Mouse (Mus musculus): ENCODE measurements around the gene Slc1a4. TPM values are rescaled to one million over a fixed set of nuclear protein-coding genes. Genes with fewer than 3 reads are reported as not detected.

Slc1a4 gene
- 43.8 and 46.7 TPM in 2 replicates for polyA plus RNA-seq (2015; fragmentation: Nextera tagmentation; extraction: Ambion mirVana)

DNA sequence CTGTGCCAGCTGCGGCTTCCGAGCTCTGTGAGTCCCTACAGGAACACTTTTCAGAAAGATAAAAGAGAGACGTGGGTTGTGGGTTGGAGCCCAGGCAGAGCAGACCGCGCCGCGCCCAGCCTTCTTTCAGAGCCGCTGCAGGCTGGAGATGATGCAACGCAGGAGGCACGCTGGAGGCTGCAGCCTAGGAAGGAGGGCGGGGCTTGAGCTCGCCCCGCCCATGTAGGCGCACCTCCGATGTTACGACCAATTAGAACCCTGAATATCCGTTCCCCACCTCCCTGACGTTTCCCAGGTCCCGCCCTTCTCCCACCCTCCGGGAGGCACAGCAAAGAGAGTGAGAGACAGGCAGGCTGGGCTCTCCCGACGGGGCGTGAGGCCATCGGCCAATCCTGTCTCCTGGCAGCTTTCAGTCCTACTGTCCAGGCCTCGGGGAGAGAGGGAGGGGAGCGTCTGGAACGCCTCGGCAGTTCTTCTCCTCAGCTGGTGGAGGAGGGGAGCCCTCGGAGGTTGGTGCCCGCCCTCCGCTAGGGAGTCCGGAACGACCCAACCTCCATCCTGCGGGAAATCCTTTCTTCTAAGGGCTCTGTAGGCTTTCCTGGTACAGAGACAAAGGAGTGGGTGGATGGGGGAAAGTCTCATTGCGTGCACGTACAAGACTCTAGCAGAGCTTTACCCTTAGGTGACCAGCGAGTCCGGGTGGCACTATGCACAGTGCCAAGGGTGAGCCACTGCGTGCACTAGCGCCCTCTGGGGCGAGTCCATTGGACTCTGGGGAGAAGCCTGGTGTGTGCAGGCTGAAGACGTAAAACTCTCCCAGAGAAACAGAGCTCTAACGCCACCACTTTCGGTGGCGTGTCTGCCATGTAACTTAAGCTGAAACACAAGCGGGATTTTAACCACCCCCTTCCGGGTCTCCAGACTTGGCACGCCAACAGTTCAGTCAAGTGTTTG, at the start of gene Slc1a4:
TSS of gene Slc1a4 (minus strand) at position 153 of the 954 bp plus-strand sequence.
- Histone ChIP-seq H3K4me3 (peak within 1 kb of the TSS; percentile 71), H3K27ac (replicated peaks) (peak within 1 kb of the TSS; percentile 98), H3K9me3 (no peaks in the 10 kb centered on the region), H3K4me2 (replicated peaks) (peak within 1 kb of the TSS; percentile 74), H3K27me3 (no peaks in the 10 kb centered on the region), H3K4me1 (peaks cover 37% of the 10 kb centered on the region), H3K9ac (replicated peaks) (peak within 1 kb of the TSS; percentile 82), H3K36me3 (no peaks in the 10 kb centered on the region)
- under 1% methylated on average over 48 of the region's 48 CpGs for WGBS
- ATAC-seq (replicated peaks), result peak; percentile 99

DNA sequence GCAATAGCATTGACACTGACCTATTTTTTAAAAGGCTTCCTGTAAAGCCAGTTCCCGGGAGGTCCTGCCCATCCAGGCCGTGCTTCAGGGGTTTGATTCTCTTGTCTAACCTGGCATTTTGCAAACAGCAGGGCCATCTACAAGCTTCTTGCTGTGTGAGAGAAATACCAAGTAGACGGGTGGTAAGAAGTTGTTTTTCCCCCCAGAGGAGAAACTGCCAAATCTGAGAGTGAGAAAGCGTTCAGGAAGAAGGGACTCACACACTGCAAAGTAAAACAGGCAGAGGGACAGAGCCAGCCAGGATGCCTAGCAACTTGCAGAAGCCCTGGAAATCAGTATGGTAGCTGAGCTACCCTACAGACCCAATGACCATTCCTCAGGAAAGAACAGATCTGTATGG, 47.6 kb upstream of the Slc1a4 start:
- Histone ChIP-seq H3K27ac (replicated peaks) (no peak overlapping the region), H3K9ac (replicated peaks) (no peak overlapping the region), H3K36me3 (no peaks in the 10 kb centered on the region), H3K4me2 (replicated peaks) (no peak overlapping the region), H3K4me3 (no peak overlapping the region), H3K4me1 (no peaks in the 10 kb centered on the region), H3K9me3 (no peaks in the 10 kb centered on the region), H3K27me3 (no peaks in the 10 kb centered on the region)
- 68% methylated on average over 4 of the region's 4 CpGs for WGBS
- no peak for ATAC-seq (replicated peaks)

DNA sequence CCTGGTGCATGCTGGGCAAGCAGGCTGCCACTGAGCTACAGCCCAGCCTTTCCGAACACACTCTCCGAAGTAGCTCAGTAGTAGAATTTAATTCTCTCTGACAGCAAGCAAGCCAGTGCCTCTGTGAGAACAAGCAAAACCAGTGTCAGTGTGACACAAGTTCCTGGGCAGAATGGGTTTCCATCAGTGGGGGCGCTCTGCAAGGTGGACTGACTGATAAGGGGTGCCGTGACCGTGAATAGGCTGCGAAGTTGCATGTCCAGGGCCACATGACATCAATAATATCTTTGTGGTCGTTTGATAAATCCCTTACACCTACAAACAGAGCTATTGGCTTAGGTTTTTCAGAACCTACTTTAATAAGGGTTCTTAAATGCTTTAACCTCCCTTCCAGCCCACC, 44.1 kb upstream of the Slc1a4 start:
- H3K4me2 ChIP-seq (replicated peaks), result no peak overlapping the region
- H3K4me1 ChIP-seq, result no peaks in the 10 kb centered on the region; the same call in 1 of the 2 replicates
- no peaks in the 10 kb centered on the region for H3K36me3 ChIP-seq
- no peak overlapping the region for H3K9ac ChIP-seq (replicated peaks)
- ATAC-seq (replicated peaks), result no peak
- no peak overlapping the region for H3K4me3 ChIP-seq
- no peak overlapping the region for H3K27ac ChIP-seq (replicated peaks)
- WGBS, result 92% methylated on average over 7 of the region's 7 CpGs
- H3K27me3 ChIP-seq, result no peaks in the 10 kb centered on the region
- H3K9me3 ChIP-seq, result no peaks in the 10 kb centered on the region

DNA sequence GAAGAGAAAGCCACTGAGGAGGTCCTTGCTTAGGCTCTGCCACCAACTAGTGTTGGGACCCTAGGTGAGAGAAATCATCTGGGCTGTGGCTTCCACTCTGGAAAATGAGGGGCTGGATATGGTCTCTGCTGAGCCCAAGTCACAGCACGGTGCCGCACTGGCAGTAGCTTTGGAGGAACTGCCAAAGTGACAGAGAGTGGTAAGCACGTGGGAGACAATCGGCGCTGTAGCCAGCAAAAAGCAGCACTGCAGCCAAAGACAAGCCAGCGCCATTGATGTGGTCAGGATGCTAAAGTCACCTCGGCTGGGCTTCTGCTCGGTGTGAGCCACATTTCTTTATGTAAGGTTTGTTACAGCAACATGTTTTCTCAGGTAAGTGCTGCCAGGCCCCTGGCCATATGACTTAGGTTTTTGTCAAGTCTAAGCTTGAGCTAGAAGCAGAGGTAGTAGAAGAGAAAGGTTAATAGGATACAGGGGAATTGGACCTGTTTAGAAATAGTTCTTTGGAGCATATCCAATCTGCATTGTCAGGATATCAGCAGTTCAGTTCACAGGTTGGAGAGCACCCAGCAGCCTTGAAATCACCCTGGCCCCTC, 40.2 kb upstream of the Slc1a4 start:
- no peak overlapping the region for H3K4me2 ChIP-seq (replicated peaks)
- no peaks in the 10 kb centered on the region for H3K9me3 ChIP-seq
- H3K4me3 ChIP-seq, result no peak overlapping the region
- no peaks in the 10 kb centered on the region for H3K27me3 ChIP-seq
- no peak overlapping the region for H3K9ac ChIP-seq (replicated peaks)
- WGBS, result 81% methylated on average over 8 of the region's 8 CpGs
- no peak overlapping the region for H3K27ac ChIP-seq (replicated peaks)
- H3K4me1 ChIP-seq, result no peaks in the 10 kb centered on the region; the same call in 1 of the 2 replicates
- no peaks in the 10 kb centered on the region for H3K36me3 ChIP-seq
- no peak for ATAC-seq (replicated peaks)

DNA sequence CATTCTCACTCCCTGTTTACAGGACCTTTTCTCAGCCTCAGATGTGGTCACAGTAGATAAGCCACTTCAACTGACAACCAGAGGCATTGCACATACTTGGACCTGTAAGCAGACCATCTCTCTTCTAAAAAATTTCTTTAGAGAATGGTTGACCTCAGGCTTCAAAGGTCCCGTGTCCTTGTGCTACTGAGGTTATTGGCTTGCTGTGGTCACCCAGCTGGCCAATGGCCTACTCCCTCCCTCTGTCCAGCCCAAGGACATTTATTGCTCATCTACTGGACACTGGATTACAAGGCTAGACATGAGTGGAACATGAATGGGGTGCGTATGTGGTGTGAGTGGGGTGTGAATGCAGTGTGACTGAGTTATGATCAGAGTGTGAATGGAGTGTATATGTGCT, 38.0 kb upstream of the Slc1a4 start:
- Histone ChIP-seq H3K9me3 (no peaks in the 10 kb centered on the region), H3K27ac (replicated peaks) (no peak overlapping the region), H3K4me1 (no peaks in the 10 kb centered on the region; the same call in 1 of the 2 replicates), H3K27me3 (no peaks in the 10 kb centered on the region), H3K4me2 (replicated peaks) (no peak overlapping the region), H3K4me3 (no peak overlapping the region), H3K9ac (replicated peaks) (no peak overlapping the region), H3K36me3 (no peaks in the 10 kb centered on the region)
- WGBS, result 87% methylated on average over 2 of the region's 2 CpGs
- ATAC-seq (replicated peaks), result no peak

DNA sequence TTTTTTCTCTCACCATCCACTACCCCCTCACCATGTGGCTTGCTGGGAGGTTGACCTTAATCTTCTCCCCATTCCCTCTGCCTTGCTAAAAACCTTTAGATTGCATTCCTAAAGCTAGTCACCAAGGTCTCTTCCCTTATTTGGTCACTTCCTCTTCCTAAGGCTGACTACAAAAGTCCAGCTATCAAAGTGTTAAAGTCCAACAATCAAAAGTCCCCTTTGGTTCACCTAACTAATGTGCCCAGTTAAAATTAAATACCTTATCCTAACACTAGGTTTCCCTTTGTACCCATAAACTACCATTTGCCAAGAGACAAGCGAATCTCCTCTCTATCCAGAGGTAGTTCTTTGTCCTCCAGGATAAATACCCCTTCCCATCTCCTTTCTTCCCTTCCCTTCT, 33.9 kb upstream of the Slc1a4 start:
- Histone ChIP-seq H3K9ac (replicated peaks) (no peak overlapping the region), H3K27me3 (no peaks in the 10 kb centered on the region), H3K27ac (replicated peaks) (no peak overlapping the region), H3K4me2 (replicated peaks) (no peak overlapping the region), H3K36me3 (no peaks in the 10 kb centered on the region), H3K4me3 (no peak overlapping the region), H3K9me3 (no peaks in the 10 kb centered on the region), H3K4me1 (no peaks in the 10 kb centered on the region)
- ATAC-seq (replicated peaks), result no peak
- 81% methylated on average over 1 of the region's 1 CpGs for WGBS

DNA sequence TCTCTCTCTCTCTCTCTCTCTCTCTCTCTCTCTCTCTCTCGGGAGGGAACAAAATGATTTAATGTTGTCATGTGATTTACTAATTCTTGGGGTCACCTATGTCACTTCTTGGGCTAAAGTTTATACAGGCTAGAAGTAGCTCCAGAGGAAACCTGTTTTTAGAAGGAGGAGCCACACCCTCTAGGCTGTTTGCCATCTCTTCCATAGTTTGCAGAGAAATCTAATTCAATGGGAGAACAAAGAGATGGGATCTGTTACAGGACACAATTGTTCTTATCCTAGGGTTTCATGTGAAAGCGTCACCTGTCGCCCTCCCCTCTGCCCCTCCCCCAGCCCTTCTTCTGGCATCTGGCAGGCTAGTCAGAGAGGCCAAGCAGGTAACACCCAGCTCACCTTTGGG, 28.8 kb upstream of the Slc1a4 start:
- no peak overlapping the region for H3K9ac ChIP-seq (replicated peaks)
- no peak overlapping the region for H3K4me3 ChIP-seq
- 68% methylated on average over 3 of the region's 3 CpGs for WGBS
- H3K4me1 ChIP-seq, result no peaks in the 10 kb centered on the region
- H3K4me2 ChIP-seq (replicated peaks), result no peak overlapping the region
- H3K27me3 ChIP-seq, result no peaks in the 10 kb centered on the region
- no peaks in the 10 kb centered on the region for H3K36me3 ChIP-seq
- no peaks in the 10 kb centered on the region for H3K9me3 ChIP-seq
- ATAC-seq (replicated peaks), result no peak
- H3K27ac ChIP-seq (replicated peaks), result no peak overlapping the region

DNA sequence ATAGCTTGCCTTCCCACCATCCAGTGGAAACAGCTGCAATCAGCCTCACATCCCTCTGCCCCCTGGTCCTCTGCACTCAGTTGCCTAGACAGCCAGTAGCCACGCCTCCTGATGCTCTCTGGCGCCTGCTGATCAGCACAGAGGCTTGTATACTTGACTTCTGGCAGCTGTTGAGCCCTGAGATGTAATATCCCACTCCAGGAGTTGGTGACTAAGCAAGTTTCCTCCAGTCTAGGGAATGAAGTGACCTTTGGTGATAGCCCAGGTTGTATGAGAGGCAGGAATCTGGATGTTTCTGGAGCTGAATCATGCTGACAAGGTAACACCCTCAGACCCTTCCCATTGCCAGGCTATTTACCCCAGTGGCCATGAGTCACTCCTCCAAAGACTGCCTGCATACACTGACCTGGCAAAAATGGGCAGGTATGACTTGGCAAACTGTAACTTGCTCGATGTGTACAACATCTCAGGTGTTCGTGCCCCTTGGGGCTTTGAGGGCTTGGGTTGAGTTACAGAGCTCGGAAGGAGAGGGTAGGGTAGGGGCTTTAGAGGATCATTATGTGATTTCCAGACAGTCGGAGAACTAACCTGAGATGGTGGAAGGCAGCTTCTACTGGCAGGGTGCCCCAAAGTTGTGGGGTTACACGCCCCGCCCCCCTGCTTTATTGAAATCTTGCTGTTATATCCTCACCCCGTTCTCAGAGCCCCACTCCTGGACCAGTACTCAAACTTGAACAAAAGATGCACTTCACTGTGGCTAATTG, 25.4 kb upstream of the Slc1a4 start:
- Histone ChIP-seq H3K36me3 (no peaks in the 10 kb centered on the region), H3K4me1 (no peaks in the 10 kb centered on the region), H3K27me3 (no peaks in the 10 kb centered on the region), H3K4me3 (no peak overlapping the region), H3K9ac (replicated peaks) (no peak overlapping the region), H3K4me2 (replicated peaks) (no peak overlapping the region), H3K9me3 (no peaks in the 10 kb centered on the region), H3K27ac (replicated peaks) (no peak overlapping the region)
- ATAC-seq (replicated peaks), result no peak; the same call in 1 of the 2 replicates
- WGBS, result 47% methylated on average over 9 of the region's 9 CpGs

DNA sequence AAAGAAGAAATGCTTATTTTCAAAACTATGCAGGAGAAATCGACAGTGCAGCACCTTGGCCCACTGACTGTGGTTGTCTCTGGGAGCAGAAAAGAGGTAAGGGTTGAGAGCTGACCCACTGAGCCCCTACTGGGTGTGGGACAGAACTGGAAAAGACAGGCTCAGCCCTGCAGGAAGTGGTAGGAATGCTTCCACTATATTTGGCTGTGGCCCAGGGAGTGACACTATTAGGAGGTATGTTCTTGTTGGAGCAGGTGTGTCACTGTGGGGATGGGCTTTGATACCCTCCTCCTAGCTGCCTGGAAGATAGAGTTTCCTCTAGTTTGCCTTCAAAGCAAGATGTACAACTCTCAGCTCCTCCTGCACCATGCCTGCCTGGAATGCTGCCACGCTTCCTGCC, 16.0 kb upstream of the Slc1a4 start:
- Histone ChIP-seq H3K9ac (replicated peaks) (no peak overlapping the region), H3K9me3 (no peaks in the 10 kb centered on the region), H3K4me2 (replicated peaks) (no peak overlapping the region), H3K4me3 (no peak overlapping the region), H3K36me3 (no peaks in the 10 kb centered on the region), H3K27ac (replicated peaks) (no peak overlapping the region), H3K27me3 (no peaks in the 10 kb centered on the region), H3K4me1 (peaks cover 7% of the 10 kb centered on the region; the same call in 1 of the 2 replicates)
- ATAC-seq (replicated peaks), result no peak
- WGBS, result 82% methylated on average over 2 of the region's 2 CpGs

DNA sequence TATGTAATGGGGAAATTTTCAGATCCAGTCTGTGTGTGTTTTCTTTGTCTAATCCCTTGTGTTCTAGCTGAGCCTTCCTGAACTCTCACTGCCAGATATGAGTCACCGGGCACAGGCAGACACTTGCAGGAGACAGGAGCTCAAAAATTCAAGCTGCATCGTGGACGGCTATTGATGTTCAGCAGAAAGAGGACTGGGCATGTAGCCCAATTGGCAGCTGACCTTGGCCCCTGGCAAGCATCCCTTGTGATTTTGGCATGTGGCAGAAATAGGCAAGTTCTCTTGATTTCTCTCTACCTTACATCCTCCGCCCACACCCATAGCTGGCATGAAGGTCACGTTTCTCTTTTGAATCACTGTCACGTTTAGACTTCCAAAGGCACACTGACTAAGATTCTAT, 15.0 kb upstream of the Slc1a4 start:
- no peaks in the 10 kb centered on the region for H3K9me3 ChIP-seq
- no peak overlapping the region for H3K4me2 ChIP-seq (replicated peaks)
- ATAC-seq (replicated peaks), result peak; percentile 89
- H3K27me3 ChIP-seq, result no peaks in the 10 kb centered on the region
- H3K9ac ChIP-seq (replicated peaks), result no peak overlapping the region
- no peak overlapping the region for H3K4me3 ChIP-seq
- H3K36me3 ChIP-seq, result no peaks in the 10 kb centered on the region
- peaks cover 7% of the 10 kb centered on the region; the same call in 1 of the 2 replicates for H3K4me1 ChIP-seq
- WGBS, result 46% methylated on average over 6 of the region's 6 CpGs
- peak overlapping the region; percentile 17 for H3K27ac ChIP-seq (replicated peaks)

DNA sequence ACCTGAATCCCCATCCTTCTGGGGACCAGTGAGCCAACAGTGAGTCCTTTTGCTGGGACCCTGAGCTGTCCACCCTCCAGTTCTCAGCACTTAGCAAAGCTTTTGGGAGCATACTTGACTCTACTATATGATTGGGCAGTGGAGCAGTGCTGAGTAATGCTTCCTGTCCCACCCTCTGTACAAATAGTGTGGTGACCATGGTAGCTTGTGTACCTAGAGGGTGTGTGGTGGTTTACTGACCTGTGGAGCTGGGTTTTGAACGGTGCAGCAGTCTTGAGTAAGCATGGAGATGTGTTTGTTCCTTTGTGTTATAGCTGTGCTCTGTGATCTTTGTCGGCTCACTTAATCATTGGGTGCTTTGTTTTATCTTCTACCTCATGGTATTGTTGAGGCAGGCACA, 13.9 kb upstream of the Slc1a4 start:
- no peaks in the 10 kb centered on the region for H3K27me3 ChIP-seq
- ATAC-seq (replicated peaks), result no peak
- WGBS, result 84% methylated on average over 2 of the region's 2 CpGs

DNA sequence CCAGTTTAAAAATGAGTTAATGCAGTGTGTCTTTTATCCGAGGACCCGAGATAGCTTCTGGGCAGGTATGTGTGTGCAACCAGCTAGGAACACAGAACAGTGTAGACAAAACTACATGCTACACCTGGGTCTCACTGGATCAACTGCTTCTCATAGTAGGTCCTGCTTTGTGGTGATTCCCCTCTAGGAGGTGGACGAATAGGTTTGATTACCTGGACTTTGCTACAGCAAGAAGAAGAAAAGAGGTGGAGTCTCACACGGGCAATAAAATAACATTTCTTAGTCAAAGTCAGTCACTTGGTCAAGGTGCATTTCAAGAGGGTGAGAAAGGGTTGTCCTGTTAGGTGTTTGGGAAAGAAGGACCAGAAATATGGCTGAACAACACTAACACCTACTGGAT, 11.4 kb upstream of the Slc1a4 start:
- Histone ChIP-seq H3K36me3 (no peaks in the 10 kb centered on the region), H3K4me2 (replicated peaks) (no peak overlapping the region), H3K4me1 (peaks cover 7% of the 10 kb centered on the region; the same call in 1 of the 2 replicates), H3K27ac (replicated peaks) (no peak overlapping the region), H3K9me3 (no peaks in the 10 kb centered on the region), H3K9ac (replicated peaks) (no peak overlapping the region), H3K27me3 (no peaks in the 10 kb centered on the region), H3K4me3 (no peak overlapping the region)
- WGBS, result 93% methylated on average over 4 of the region's 4 CpGs
- no peak for ATAC-seq (replicated peaks)

More for the DNA sequence above, 13.9 kb upstream of the Slc1a4 start:
- H3K27ac ChIP-seq (replicated peaks), result no peak overlapping the region
- peaks cover 7% of the 10 kb centered on the region; the same call in 1 of the 2 replicates for H3K4me1 ChIP-seq
- no peak overlapping the region for H3K4me3 ChIP-seq
- no peak overlapping the region for H3K4me2 ChIP-seq (replicated peaks)
- H3K9me3 ChIP-seq, result no peaks in the 10 kb centered on the region
- no peak overlapping the region for H3K9ac ChIP-seq (replicated peaks)
- no peaks in the 10 kb centered on the region for H3K36me3 ChIP-seq
